Mouse (Mus musculus): ENCODE data around the gene Sh3rf3.

The Sh3rf3 gene

DNA sequence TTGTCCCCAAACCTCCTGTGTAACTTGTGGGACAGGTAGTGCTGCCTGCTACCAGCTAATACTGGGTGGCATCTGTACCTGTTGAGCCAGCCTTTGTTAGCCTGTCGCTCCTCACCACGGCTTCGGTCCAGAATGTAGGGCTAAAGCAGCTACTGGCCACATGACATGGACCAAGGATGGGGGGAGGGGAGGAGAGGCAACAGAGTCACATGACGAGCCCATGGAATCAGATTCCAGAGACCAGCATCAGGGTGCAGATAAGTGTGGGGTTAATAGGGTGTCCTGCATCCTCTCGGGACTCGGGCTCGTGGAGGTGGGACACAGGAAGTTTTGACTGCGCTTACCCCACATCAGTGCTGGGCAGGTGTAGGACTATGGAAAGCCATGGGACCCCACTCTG, 292.7 kb downstream of the Sh3rf3 start:
- no peak for DNase-seq (ENCODE audit: low spot score)

DNA sequence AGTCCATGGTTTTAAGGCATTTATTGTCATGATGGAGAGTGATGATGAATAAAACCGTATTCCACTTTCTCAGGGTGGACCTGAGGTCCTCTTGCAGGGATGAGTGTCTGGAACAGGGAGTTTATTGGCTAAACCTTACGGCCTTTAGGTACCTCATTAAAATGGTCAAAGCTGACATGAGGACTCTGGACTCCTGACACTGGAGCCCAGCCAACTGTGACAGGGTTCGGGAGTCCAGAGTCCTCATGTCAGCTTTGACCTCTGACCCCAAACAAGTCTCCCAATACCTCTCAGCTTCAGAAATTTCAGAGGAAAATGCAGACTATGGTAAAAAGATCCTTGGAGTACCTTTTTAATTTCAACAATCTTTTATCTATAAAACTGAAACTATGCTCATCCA, 293.5 kb downstream of the Sh3rf3 start:
- DNase-seq (ENCODE audit: low spot score) = no peak

DNA sequence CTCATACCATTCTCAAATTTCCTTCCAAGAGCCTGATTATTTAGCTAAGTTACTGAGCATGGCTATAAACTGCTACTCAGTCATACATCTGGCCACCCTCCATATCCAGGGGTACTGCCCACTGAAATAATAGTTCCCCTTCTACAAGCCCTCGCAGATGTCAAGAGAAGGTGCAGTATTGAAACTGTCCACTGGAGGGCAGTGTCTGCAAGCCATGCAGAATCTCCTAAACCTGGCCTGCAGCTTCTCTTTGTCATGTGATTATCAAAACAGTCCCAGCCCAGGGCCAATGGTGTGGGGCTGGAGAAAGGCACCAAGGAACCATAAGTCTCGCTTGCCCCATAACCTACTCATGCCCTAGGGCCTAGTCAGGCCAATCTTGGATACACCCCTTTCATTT, 295.9 kb downstream of the Sh3rf3 start:
- DNase-seq (ENCODE audit: low spot score) = peak; percentile 85

DNA sequence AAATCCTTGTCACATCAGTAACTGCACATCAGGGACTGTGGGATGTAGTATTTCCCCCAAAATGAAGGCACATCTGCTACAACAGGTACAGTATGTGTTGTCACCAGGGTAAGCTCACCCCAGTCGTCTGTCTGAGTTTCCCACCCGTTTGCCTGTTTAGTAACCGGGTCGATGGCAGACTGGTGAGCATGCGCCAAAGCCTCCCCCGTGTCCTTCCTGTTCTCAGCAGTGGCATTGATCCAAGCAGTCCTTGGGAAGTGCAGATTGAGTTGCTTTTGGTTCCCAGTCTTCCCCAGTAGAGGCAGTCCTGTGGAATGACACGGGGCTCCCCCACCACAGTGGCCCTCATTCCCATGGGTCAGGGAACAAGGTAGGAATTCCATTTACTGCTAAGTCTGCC, 297.2 kb downstream of the Sh3rf3 start:
- no peak for DNase-seq (ENCODE audit: low spot score)

DNA sequence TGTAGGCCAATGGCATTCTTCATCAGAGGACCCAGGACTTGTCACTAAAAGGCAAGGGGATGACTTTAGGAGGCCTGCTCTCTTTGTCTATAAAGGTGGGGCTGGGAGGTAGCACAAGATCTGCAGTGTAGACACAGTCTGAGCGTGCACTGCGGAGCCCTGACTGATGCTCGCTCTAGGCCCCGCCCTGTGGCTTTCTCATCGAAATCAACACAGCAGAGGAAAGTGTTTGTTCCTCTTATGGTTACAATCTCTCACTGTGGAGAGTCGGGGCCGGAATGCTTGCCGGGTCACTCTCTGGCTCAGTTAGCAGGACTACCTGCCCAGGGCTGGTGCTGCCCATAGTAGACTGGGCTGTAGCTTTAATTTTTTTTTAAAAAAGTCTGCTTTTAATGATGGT, 299.6 kb downstream of the Sh3rf3 start:
- DNase-seq (ENCODE audit: low spot score) = no peak

DNA sequence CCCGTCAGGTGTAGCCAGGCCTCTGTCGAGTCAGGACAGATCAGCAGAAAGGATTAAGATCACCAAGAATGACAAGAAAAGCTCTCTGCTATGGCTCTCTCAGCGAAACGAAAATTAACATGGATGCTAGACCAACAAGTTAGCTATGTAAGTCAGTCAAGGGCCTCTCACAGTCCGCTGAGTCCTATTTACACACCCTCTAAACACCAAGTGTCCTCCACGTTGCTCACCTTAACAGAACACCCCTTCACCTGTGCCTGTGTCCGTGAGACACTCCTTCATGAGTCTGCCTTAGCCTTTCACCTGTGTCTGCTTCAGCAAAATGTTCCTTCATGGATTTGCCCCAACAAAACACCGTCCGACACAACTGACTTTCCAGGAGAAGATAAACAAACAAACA, 300.2 kb downstream of the Sh3rf3 start:
- no peak for DNase-seq (ENCODE audit: low spot score)

DNA sequence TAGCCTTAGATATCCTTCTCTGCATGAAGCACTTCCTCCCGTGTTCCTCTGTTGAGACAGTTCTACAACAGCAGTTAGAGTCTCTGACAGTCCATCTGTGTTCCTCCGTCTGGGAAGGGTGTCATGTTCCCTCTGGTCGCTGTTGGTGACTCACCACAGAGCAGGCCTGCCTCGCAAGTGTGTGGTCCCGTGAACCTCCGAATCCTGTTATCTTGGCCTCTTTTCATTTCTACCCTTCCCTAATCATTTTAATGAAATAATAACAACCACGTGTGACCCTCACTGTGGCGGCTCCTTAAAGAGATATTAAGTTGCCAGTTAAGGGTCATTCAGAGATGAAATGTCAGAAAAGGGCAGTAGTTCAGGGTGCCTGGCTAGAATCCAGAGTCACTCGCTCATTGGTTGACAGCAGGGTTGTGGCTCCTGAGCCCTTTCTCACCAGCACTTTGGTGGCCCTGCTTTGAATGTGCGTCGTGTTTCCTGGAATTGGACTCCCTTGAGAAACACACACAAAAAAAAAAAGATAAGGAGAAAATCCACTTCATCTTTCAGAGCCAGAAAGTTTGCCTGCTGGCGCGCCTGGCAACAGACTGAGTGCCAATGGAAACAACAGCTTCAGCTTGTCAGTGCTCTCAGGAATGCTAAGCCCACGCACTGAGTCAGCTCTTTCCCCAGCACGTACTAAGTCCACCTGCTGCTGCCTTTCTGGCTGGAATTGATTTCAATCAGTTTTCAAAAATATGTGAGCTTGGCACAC, 301.6 kb downstream of the Sh3rf3 start:
- DNase-seq (ENCODE audit: low spot score) = no peak

DNA sequence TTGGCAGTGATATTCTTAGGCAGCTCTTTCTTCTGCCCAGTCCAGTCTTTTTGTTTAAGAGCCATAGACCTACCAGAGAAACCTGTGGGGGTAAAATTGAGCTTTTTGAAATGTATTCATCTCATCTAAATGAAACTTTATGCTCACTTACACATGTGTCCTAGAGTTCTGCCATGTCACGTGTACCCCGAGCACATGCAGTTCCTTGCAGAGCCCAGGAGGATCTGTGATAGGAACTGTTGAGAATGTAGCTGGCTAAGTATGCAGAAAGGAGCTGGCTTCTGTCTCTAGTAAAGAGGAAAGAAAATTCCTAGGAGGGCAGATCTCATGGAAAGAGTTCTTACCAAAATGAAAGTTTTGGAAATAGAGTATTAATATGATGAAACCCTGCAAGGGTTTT, 302.5 kb downstream of the Sh3rf3 start:
- DNase-seq (ENCODE audit: low spot score) = no peak

DNA sequence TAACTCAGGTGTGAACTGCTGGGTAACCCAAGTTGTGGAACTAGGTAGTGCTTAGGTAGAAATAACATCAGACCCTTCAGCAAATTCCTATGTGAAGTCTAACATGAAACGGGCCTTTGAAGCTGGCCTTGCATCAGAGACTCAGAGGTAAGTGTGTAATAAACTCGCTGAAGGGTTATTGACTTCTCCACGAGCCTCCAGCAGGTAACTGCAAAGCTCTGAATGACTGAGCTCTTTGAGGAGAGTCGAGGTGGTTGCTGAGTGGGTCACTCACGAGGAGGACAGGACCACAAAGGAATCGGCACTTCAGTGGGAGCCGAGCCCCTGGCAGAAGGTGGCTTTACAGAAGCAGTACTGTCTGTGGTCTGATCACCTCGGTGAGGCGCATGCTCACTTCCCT, 303.2 kb downstream of the Sh3rf3 start:
- no peak for DNase-seq (ENCODE audit: low spot score)

DNA sequence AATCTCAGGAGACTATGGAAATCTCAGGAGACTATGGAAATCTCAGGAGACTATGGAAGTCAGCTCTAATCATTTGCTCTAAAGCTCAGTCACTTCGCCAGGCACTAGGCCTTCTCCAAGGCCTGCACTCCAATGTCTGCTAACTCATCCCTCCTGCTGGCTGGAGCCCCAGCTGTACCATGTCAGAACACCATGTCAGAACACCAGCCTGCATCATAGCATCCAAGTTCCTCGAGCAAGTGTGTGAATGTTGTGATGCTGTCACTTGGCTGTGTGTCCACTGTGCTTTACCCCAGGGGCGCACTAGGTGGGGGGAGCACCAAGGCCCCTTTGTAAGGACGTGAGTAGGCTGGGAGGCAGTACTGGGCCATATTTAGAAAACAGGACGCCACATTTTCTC, 304.4 kb downstream of the Sh3rf3 start:
- no peak for DNase-seq (ENCODE audit: low spot score)

DNA sequence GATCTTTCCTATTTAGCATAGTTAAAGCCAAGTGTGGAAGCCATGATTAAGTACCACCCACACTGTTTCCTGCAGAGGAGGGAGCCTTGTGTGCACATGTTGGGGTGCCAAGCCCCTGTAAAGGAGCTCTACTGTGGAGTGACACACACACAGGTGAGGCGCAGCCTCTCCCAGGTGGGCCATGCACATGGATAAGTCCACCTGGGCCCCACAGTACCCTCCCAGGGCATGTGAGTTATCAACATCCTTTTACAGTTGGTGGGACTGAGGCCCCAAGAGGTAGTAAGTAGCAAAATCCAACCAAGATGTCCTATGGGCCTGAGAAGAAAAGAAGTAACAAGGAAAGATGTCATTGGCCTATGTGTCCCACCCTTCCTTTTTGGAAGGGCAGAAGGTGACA, 305.8 kb downstream of the Sh3rf3 start:
- DNase-seq (ENCODE audit: low spot score) = no peak

DNA sequence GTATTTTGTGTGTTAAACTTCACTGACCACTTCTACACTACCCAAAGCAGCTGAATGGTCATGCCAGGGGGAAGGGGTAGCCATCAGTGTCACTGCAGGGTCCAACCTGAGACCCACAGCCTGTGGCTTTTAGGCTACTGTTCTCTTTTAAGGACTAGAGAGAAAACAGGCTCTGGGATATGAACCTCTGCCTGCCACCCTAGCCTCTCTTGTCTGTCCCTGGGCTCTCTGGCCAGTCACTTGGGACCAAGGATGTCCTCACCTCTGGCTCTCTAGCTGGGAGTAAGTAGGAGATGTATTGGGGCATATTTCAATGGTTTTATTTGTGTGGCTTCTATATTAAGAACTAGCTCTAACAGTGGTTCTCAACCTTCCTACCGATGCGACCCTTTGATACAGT, 306.7 kb downstream of the Sh3rf3 start:
- DNase-seq (ENCODE audit: low spot score) = no peak

DNA sequence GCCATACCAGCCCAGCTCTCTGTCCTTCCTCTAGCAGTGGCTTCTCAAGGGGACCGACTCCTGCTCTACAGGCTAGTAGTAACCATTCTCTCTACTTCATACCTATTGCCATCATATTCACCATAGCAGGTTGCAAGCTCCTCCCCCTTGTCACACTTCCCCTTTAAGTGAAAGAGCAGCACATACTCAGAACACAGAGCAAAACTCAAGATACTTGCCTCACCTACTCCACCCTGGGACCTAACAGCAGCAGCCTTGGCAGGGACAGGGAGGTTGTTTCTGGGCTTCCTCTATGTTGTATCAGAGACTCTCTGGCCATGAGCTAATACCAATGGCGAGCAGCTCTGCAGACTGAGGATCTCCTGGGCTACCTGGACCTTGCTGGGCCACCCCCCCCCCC, 312.3 kb downstream of the Sh3rf3 start:
- no peak for DNase-seq (ENCODE audit: low spot score)

DNA sequence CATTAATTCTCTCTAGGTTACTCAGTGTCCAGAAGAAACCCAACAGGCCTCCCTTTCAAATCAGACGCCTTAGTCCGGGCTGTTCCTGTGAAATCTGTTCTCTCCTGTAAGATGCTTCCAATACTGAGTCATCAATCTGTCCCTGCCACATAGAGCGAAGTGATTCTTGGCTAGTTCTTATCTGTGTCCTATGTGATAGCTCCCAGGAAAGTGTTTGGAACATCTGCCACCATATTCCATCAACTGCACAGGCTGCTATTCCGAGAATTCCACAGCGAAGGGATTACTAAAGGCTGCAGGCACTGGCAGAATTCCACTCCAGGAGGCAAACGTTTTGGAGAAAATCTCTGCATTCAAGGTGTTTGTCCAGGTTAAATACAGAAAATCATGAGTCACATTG, 314.5 kb downstream of the Sh3rf3 start:
- no peak for DNase-seq (ENCODE audit: low spot score)

DNA sequence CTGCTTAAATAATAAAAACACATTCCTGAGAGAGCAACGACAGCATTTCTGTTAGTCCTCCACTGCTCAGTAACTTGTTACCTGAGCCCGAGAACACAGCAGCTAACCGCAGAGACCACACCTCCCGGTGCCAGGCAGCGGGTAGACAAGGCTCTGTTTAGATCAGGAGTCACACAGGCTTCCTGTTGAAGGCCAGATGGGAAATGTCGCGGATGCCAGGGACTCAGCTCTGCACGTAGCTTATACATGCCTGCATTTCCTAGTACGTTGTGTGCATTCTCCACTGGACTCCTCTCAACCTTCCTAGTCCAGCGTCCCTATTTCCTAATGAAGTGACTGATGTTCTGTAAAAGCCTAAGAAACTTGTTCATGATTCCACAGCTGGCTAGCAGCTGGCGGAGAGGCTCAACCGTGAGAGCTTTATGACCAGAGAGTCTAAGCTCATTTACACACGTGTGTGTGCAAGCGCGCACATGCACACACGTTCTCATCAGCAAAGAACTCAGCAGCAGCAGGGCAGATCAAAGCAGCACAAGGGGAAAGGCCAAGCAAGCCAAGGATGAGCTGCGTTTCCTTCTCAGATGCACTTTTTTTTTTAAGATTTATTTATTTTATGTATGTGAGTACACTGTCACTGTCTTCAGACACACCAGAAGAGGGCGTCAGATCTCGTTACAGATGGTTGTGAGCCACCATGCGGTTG, 318.9 kb downstream of the Sh3rf3 start:
- DNase-seq (ENCODE audit: low spot score) = no peak

DNA sequence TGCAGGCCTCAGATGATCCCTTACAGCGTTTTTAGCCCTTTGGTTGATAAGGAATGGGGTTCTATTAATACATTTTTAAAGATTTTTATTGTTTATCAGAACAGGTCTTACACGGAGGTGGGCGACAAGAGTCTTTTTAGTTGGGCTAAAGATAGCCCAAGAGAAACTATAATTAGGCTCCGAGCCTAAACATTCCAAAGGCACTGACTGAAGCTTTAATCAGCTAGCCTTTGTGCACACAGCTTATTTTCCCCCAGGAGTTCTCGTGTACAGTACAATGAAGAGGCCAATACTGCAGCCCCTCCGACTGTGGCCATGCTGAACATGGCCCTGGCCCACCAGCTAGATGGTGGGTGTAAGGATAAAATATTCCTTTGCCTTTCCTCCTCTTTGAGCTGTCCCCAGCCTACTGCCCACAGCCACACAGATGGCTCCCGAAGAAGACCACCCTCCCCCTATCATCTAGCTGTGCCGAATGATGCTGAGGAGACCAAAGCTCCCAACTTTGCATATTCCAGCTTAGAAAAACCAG, 320.4 kb downstream of the Sh3rf3 start:
- DNase-seq (ENCODE audit: low spot score) = no peak

DNA sequence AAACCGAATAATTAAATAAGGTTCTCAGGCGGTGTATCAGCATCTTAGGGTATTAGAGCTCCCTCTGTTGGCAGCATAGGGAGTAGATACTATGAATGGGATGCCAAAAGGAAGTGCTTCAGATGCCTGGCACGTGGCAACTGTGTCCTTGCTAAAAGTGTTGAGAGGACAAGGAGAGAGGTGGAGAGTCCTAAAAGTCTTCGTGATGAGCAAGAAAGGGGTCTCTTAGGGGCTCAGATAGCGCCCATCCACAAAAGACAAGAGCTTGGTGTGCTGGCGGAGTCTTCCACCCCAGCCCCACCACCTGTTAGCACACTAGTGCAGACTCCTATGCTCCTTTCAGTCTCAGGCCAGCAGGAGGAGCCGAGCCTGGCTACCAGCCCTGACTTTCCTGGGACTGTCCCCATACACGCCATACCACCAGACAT, 336.8 kb downstream of the Sh3rf3 start:
- DNase-seq (ENCODE audit: low spot score) = peak; percentile 83

DNA sequence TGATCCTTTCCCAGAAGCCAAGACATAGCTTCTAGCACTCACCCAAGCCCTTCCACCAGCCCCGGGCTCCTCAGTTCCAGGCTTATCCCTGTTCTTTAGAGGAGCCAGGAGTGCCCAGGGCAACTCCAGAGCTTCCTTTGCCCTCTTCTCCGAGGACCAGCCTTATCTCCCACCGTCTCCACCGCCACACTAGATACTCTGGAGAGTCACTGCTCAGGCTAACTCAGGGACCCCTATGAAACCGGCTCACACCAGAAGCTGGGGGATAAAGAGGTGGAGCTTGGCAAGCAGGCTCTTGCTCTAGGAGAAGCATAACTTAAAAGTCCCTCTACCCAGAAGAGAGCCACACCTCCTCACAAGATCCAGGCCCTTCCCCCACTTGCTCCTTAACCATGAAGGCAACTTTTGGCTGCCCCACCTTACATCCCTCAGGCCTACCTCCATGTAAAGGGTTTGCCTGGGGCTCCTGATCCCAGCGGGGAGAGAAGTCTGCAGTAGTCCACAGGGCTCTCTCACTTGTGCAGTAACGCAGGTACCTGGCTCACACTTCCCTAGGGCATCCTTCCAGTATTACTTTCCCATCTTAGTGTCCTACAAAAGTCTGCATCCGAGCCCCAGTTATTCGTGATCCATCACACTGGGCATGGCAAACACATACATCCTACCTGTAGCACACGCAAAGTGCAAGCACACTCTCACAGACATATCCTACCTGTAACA, 337.9 kb downstream of the Sh3rf3 start:
- DNase-seq (ENCODE audit: low spot score) = no peak

DNA sequence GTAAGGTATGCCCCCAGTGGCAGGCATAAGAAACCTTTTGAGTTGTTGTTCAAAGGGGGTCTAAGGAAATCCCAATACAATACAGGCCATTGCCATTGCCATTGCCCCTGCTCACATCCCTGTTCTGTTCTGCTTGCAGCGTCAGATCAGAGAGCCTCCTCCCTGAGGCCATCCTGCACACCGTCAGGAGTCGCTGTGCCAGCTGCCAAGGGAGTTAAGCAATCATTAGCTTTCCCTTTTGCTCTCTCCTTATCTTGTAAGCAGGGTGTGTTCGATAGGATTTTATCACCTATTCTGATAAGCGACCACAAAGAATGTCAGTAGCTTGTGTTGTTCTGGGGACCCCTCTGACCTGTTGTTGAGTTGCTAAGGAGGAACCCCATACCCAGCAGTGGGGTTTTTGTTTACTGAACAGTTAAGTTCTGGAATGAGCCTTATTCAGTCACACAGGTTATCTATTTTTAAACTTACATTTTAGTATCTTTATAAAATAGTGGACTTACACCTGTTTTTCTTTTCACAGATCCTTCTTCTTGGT, 339.5 kb downstream of the Sh3rf3 start:
- DNase-seq (ENCODE audit: low spot score) = no peak

DNA sequence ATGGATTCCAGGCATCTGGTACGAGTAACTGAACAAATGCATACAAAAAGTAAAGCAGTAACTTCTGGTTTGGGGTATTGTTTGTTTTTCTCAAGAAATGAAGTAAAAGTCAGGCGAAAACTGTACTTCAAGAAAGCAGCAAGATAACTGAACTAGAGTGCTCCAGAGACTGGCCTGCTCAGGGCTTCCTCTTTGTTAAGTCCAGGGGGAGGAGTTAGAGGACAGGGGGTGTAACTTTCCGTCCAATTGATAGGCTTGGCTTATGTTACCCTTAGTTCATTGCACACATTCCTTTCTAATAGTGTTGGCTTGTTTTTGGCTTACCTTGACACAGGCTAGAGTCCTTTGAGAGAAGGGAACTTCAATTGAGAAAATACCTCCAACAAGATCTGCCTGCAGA, 345.5 kb downstream of the Sh3rf3 start:
- DNase-seq (ENCODE audit: low spot score) = no peak

DNA sequence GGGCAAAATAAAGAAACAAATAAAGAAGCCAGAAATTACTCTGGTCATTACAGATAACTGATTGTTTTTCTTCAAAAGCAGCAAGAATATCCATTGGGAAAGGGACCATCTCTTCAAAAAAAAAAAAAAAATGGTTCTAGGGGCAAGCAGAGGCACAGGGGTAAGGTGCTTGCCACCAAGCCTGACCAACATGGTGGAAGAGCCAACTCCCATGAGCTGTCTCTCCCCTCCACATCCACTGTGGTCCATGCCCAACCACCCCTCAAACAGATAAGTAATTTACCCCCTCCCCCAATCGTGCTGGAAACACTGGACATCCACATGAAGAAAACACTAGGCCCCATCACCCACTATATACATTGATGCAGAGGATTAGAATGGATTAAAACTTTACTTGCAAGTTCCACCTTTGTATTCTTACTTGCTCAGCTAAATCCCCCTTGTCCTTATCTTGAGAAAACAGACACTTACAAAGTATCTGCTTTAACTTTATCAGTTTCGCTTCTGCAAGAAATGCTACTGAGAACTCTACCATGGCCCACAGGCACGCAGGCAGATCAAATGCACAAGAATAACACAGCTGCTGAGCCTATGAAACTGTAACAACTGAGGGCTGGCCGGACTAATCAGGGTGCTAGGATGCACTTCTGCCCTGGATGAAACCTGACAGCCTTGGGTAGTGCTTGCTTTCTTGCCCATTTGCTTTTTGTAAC, 349.2 kb downstream of the Sh3rf3 start:
- DNase-seq (ENCODE audit: low spot score) = no peak
